Mouse (Mus musculus) hindbrain, embryonic 11.5 days (tissue): ENCODE measurements at regions not wholly inside any gene's neighbourhood (a gene's known extent, or its start where the extent isn't known, plus 50 kb on each side); places are given as distances from the start of the nearest gene placed in this dataset.

Source experiments
- ATAC-seq: fragments of 200-750 bp; cut with Nextera tagmentation; 2 replicates; pipeline ENCODE4 v1.8.0; 2017; ENCODE audit warnings: mild to moderate bottlenecking, moderate TSS enrichment, moderate library complexity; ENCODE audit not compliant: low FRiP score
- DNase-seq: peaks from one replicate; pipeline ENCODE4 v3.0.0-alpha.2; 2015; ENCODE audit warnings: low spot score
- H3K27ac ChIP-seq: fragments of 300-500 bp; sonication (generic); 2 replicates; pipeline ENCODE4 v1.5.1; 2014; ENCODE audit warnings: mild to moderate bottlenecking, low read depth, low read length
- H3K27me3 ChIP-seq: fragments of 300-500 bp; sonication (generic); 2 replicates; pipeline ENCODE4 v1.6.1; 2014; ENCODE audit warnings: mild to moderate bottlenecking, low read length, moderate library complexity, mixed read lengths; ENCODE audit not compliant: control insufficient read depth, insufficient read depth
- H3K36me3 ChIP-seq: fragments of 300-500 bp; sonication (generic); 2 replicates; pipeline ENCODE4 v1.6.1; 2014; ENCODE audit warnings: mild to moderate bottlenecking, low read length, moderate library complexity, mixed read lengths; ENCODE audit not compliant: control insufficient read depth, insufficient read depth
- H3K4me1 ChIP-seq: fragments of 300-500 bp; sonication (generic); replicated peaks from 2 replicates; pipeline ENCODE4 v1.6.1; 2014; ENCODE audit warnings: low read length, mixed read lengths; ENCODE audit not compliant: control insufficient read depth, insufficient read depth
- H3K4me2 ChIP-seq: fragments of 300-500 bp; sonication (generic); replicated peaks from 2 replicates; pipeline ENCODE4 v1.6.1; 2014; ENCODE audit warnings: mild to moderate bottlenecking, low read depth, low read length
- H3K4me3 ChIP-seq: fragments of 300-500 bp; sonication (generic); 2 replicates; pipeline ENCODE4 v1.5.1; 2014; ENCODE audit warnings: low read depth, low read length
- H3K9ac ChIP-seq: fragments of 300-500 bp; sonication (generic); 2 replicates; pipeline ENCODE4 v1.6.1; 2014; ENCODE audit warnings: low read depth, low read length
- H3K9me3 ChIP-seq: fragments of 300-500 bp; sonication (generic); 2 replicates; pipeline ENCODE4 v1.6.1; 2016; ENCODE audit warnings: low read length; ENCODE audit not compliant: control insufficient read depth
- WGBS: fragments of 180-500 bp; shearing (Covaris S2); extraction: QIAGEN DNeasy Blood & Tissue Kit; methylation state at CpG from one replicate; pipeline ENCODE4 v1.1.7; 2014; 5-methylcytosine and 5-hydroxymethylcytosine counted together

DNA sequence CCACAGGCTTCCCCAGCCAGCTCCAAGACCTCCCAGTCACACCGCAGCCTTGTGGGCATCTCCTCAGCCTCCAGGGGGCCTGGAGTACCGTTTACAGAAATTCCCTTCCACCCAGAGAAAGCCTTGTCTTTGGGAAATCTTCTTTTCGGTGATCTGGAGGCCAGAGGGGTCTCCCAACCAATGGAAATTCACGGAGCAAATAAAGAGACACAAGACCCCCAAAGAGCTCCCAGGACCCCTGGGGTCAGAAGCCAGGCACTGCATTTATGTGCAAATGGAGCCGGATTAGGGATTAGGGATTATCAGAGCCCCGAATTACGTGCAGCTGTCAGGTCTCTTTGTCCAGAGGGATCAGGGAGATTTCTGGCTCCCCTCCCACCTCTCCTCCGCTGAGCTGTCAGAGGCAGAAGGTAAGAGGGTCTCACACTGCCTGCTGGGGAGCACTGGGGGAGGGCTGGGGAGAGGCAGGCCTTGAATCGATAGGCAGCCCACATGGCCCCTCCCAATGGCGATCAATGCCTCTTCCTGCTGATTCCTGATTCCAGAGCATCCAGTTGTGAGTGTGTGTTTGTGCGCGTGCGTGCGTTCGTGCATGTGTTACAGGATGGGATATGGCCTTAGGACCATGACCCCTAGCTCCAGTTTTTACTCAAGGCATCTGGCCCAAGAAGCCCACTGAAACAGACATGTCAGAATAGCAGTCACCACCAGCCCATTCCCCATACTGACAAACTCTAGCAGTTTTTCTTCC is 168.7 kb downstream of the 3100002H09Rik start:
- 0 out of 2 replicates have a peak, but pooled peaks have one; percentile 60 for ATAC-seq

DNA sequence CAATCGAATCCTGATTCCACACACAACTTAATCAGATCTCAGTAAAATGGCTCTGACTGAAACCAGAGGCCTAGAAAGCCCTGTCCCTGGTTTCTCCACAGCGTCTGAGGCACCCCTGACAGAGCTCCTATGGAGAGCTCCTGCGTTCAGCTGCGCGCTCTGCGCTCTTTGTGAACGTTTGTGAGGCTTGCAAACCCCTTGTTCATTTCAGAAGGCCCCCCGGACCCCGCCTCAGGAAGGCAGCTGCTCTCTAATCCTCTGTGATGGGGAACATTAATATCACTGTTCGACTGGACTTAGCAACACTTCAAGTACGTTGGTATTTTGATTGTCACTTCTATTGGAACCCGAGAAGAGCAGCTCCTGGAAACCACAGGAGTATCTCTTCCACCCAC is 175.6 kb downstream of the 3100002H09Rik start:
- H3K27me3 ChIP-seq = peaks cover 2% of the 10 kb centered on the region
- no peaks in the 10 kb centered on the region for H3K36me3 ChIP-seq
- H3K27ac ChIP-seq = no peak overlapping the region
- 40% methylated on average over 12 of the region's 12 CpGs for WGBS
- no peak overlapping the region for H3K9ac ChIP-seq
- H3K4me1 ChIP-seq = peaks cover 6% of the 10 kb centered on the region; the same call in 1 of the 2 replicates
- H3K4me2 ChIP-seq = no peak overlapping the region
- H3K4me3 ChIP-seq = no peak overlapping the region
- H3K9me3 ChIP-seq = no peaks in the 10 kb centered on the region
- no peak for ATAC-seq
- no peak for DNase-seq

More for the DNA sequence above, 168.7 kb downstream of the 3100002H09Rik start:
- Histone ChIP-seq H3K9ac (no peak overlapping the region), H3K4me2 (no peak overlapping the region), H3K27me3 (peaks cover 19% of the 10 kb centered on the region), H3K27ac (no peak overlapping the region), H3K4me1 (peaks cover 9% of the 10 kb centered on the region; the same call in 1 of the 2 replicates), H3K9me3 (no peaks in the 10 kb centered on the region), H3K36me3 (no peaks in the 10 kb centered on the region), H3K4me3 (no peak overlapping the region)
- 7% methylated on average over 15 of the region's 15 CpGs for WGBS
- peak; percentile 43 for DNase-seq

DNA sequence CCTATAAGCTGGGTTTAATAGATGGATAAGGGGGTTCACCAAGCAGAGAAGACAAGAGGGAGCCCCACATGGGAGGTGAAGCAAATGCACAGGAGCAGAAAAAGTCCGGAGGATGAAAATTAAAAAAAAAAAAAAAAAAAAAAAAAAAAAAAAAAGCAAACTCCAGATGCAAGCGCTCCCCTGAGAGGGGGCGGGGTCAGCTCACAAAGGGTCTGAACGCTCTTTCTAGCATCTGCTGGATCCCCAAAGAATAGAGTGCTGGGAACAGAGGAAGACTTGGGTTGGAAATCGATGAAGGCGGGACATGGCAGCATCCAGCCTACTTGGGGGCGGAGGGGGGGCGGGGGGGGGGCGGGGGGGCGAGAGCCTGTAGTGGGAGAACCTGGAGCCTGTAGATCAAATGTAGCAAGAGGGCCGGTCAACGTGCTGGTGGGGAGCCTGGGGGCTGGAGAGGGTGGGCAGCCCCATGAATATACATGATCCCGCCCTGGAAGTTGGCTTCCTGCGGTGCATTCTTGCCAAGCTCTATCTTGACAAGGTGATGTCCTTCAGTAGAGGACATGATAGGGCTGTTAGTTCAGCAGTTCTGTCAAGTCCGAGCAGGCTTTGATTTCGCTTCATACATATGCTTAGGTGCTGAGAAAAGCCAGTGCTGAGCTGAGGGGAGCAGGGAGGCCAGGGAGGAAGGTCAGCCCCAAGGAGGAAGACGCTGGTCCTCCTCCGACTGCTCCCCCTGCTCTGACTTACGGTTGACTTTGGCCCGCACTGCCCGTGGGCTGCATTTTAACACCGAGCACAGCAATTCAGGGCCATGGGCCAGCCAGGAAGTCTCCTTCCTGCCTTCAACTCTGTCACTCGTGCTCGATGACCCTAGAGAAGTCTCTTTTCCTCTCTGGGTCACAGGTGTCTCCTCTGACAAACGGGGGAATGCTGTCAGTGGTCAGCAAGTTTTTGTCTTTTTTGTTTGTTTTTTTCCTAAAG is 176.3 kb downstream of the 3100002H09Rik start:
- Histone ChIP-seq H3K4me1 (peaks cover 6% of the 10 kb centered on the region; the same call in 1 of the 2 replicates), H3K9ac (no peak overlapping the region), H3K4me3 (no peak overlapping the region), H3K27ac (no peak overlapping the region), H3K27me3 (peaks cover 2% of the 10 kb centered on the region), H3K36me3 (no peaks in the 10 kb centered on the region), H3K4me2 (peak overlapping the region; percentile 17; the same call in 1 of the 2 replicates), H3K9me3 (no peaks in the 10 kb centered on the region)
- DNase-seq (peak; percentile 68), ATAC-seq (peak; percentile 40; the same call in 1 of the 2 replicates)
- WGBS = 11% methylated on average over 24 of the region's 25 CpGs

DNA sequence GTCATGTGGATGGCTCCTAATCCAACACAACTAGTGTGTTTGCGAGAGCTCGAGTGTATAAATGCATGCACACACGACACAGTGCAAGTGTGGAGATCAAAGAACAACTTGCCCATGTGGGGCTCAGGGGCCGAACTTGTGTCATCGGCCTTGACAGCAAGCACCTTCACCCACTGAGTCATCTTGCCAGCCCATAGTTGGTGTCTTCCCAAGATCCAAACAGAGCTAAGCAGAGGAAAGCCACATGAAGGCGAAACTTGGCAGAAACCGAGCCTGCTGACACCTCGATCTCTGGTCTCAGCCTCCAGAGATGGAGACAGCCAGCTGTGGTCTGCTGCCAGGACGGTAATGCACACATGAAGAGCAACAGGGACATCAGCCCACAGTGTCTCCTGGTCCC is 177.1 kb downstream of the 3100002H09Rik start:
- Histone ChIP-seq H3K9me3 (no peaks in the 10 kb centered on the region), H3K27me3 (peaks cover 2% of the 10 kb centered on the region; the same call in 1 of the 2 replicates), H3K4me1 (peaks cover 6% of the 10 kb centered on the region; the same call in 1 of the 2 replicates), H3K36me3 (no peaks in the 10 kb centered on the region), H3K9ac (no peak overlapping the region), H3K4me2 (no peak overlapping the region), H3K4me3 (no peak overlapping the region), H3K27ac (no peak overlapping the region)
- DNase-seq (no peak), ATAC-seq (no peak)
- WGBS = 76% methylated on average over 9 of the region's 9 CpGs

DNA sequence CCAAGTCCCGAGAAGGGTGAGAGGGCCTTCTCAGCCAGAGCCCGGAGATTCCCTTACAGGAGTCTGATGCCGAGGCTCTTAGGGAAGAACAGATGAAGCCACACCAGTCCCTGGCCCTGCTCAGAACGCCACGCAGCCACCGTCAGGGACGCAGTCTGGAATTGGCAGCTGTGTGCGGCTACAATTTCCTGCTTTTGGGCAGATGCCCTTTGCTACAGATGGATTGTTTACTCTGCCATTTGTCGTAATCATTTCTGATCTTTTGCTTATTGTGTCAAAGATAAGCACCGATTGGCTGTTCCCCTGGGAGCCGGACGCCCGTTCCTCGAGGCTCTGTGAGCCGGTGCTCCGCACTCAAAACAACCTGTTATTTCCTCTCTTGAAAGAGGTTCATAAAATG is 179.4 kb downstream of the 3100002H09Rik start:
- DNase-seq = no peak
- WGBS = 80% methylated on average over 16 of the region's 16 CpGs
- no peak overlapping the region for H3K4me2 ChIP-seq
- H3K9ac ChIP-seq = no peak overlapping the region
- no peaks in the 10 kb centered on the region for H3K27me3 ChIP-seq
- H3K4me1 ChIP-seq = peaks cover 6% of the 10 kb centered on the region; the same call in 1 of the 2 replicates
- ATAC-seq = no peak
- no peak overlapping the region for H3K4me3 ChIP-seq
- no peaks in the 10 kb centered on the region for H3K9me3 ChIP-seq
- no peaks in the 10 kb centered on the region for H3K36me3 ChIP-seq
- H3K27ac ChIP-seq = no peak overlapping the region

DNA sequence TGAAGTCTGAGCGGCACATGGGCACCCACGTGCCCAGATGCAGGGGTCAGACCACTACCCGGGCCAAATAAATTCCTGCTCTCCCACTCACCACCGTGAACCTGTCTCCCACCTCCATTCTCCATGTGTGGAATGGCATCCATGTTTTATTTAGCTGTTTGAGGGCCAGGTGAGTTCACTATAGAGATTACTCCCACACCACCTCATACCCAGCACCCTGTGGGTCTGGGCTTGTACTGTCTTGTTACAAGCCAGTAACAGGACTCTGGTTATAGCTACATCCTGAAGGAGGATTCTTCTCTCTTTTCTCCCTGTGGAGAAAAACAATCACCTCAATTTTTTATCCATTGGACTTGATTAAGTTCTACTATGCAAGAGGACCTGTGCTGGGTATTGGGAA is 181.8 kb downstream of the 3100002H09Rik start:
- DNase-seq (no peak), ATAC-seq (no peak)
- no peak overlapping the region for H3K4me3 ChIP-seq
- H3K27ac ChIP-seq = no peak overlapping the region
- H3K4me2 ChIP-seq = no peak overlapping the region
- H3K36me3 ChIP-seq = no peaks in the 10 kb centered on the region
- H3K27me3 ChIP-seq = no peaks in the 10 kb centered on the region
- H3K9ac ChIP-seq = no peak overlapping the region
- 92% methylated on average over 4 of the region's 4 CpGs for WGBS
- H3K9me3 ChIP-seq = no peaks in the 10 kb centered on the region
- no peaks in the 10 kb centered on the region for H3K4me1 ChIP-seq

DNA sequence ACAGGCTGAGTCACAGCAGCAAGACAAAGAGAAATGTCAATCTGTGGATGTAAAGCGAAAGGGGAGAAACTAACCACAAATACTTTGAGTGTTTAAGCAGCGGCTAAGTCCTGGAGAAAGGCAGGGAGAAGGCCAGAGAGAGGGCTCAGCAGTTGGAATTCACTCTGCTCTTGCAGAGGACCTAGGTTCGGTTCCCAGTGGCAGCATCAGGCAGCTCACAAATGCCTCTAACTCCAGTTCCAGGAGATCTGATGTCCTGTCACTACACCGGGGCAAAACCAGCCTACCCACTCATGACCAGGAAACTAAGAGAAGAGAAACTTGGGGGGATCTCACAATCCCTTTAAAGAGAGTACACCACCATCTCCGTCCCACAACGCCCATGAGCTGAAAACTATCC is 188.2 kb downstream of the 3100002H09Rik start:
- no peak overlapping the region for H3K9ac ChIP-seq
- H3K36me3 ChIP-seq = no peaks in the 10 kb centered on the region
- ATAC-seq (no peak), DNase-seq (no peak)
- WGBS = 86% methylated on average over 6 of the region's 6 CpGs
- H3K27ac ChIP-seq = no peak overlapping the region
- no peaks in the 10 kb centered on the region for H3K27me3 ChIP-seq
- no peaks in the 10 kb centered on the region for H3K4me1 ChIP-seq
- H3K4me2 ChIP-seq = no peak overlapping the region
- H3K9me3 ChIP-seq = no peaks in the 10 kb centered on the region
- H3K4me3 ChIP-seq = no peak overlapping the region

DNA sequence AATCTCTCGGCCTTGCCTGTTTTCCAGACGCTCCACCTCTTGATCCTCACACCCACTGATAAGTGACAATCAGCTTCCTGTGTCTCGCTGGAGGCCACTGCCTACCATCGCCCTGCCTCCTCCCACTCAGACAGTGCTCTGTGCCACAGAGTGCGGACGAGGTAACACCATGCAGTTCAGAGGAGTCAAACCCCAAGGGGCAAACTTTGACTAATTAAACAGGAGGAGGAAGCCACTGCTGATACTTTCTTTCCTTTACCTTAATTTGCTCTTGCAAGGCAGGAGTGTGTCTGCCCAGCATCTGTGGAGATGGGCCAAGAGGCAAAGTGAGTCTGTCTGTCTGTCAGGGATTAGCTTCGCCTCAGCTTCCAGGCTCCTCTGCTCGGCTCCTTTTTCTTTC is 192.2 kb downstream of the 3100002H09Rik start:
- H3K9me3 ChIP-seq = no peaks in the 10 kb centered on the region
- no peak overlapping the region for H3K4me2 ChIP-seq
- no peak overlapping the region for H3K4me3 ChIP-seq
- H3K9ac ChIP-seq = no peak overlapping the region
- H3K4me1 ChIP-seq = no peaks in the 10 kb centered on the region
- H3K27ac ChIP-seq = no peak overlapping the region
- H3K27me3 ChIP-seq = no peaks in the 10 kb centered on the region
- no peak for ATAC-seq
- 48% methylated on average over 8 of the region's 8 CpGs for WGBS
- no peak for DNase-seq
- H3K36me3 ChIP-seq = no peaks in the 10 kb centered on the region
